Mouse (Mus musculus) common myeloid progenitor, adult 5-6 weeks (primary cell): ENCODE measurements around the gene Dnajc12. TPM values are rescaled to one million over a fixed set of nuclear protein-coding genes. Genes with fewer than 3 reads are reported as not detected.
"Not testable (repeated sequence)": the region's sequence is repeated elsewhere in the genome, so short reads cannot be mapped to it uniquely, and the experiment has no call there.

Experiments used
- ATAC-seq: replicated peaks from 2 replicates; pipeline ENCODE4 v1.8.0; 2016; ENCODE audit warnings: low read depth, mild to moderate bottlenecking, moderate TSS enrichment, inconsistent platforms; ENCODE audit not compliant: poor library complexity, severe bottlenecking
- total RNA-seq: library from RNA; stranded (forward); fragments of 200-1000, 187-1606 nt; gene quantifications from 2 replicates; pipeline ENCODE4 v1.2.3, GENCODE M21; 2017

Gene Dnajc12
- total RNA-seq, 1 experiment from 2014 or later, result 2.0 TPM

DNA sequence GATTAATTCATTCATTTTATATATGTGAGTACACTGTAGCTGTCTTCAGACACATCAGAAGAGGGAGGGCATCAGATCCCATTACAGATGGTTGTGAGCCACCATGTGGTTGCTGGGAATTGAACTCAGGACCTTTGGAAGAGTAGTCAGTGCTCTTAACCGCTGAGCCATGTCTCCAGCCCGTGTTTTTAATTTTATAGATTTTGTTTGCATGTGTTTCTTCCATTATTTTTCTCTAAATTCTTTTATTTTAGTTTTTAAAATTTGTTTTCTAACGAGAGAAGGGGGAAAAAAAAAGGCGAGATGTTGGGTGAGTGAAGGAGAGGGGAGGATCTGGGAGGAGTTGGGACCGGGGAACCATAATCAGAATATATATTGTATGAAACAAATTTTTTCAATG lies 3.7 kb downstream of the Dnajc12 start:
- ATAC-seq, result not testable (repeated sequence)

DNA sequence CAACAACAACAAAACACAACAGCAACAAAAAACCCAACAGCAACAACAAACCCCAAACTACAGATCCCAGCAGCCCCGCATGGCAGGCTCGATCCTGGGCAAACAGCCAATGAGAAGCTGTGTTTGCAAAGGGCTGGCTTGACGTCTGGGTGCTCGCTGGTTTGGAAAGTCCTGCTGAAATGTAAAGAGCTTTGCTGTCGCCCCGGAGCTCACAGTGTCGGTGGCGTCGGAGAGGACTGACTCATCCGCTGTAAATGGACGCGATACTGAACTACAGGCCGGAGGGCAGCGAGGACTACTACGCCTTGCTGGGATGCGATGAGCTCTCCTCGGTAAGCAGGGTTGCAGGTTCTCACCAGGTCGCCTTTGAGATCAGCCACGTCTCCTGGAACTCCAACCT lies 4.2 kb downstream of the Dnajc12 start:
- ATAC-seq, result peak; percentile 76

DNA sequence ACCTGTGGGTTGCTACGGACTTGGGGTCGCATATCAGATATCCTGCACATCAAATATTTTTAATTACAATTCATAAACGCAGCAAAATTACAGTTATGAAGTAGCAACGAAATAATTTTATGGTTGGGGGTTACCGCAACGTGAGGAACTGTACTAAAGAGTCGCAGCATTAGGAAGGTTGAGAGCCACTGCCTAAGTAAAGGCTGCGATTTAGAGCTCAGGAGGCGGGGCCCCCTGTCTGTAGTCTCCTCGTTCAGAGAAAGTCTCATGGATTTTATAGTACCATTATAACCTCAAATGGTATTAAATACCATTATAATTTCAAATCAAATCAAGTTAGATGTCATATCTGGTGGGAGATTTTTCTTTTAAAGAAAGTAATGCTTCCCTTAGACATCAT lies 4.7 kb downstream of the Dnajc12 start:
- no peak for ATAC-seq

DNA sequence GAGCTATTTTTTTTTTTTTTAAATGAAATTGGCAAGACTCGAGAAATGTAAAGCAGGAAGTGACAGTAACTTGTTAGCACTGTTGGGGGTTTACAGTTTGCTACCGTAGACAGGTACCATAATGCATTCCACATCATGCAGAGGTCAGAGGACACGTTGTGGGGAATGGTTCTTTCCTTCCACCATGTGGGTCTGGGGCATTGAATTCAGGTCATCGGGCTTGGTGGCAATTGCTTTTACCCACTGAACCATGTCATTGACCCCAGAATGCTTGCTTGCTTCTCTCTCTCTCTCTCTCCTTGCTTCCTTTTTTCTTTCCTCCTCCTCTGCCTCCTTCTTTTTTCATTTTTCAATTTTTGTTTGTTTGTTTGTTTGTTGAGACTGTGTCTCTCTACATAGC lies 6.7 kb downstream of the Dnajc12 start:
- no peak for ATAC-seq

DNA sequence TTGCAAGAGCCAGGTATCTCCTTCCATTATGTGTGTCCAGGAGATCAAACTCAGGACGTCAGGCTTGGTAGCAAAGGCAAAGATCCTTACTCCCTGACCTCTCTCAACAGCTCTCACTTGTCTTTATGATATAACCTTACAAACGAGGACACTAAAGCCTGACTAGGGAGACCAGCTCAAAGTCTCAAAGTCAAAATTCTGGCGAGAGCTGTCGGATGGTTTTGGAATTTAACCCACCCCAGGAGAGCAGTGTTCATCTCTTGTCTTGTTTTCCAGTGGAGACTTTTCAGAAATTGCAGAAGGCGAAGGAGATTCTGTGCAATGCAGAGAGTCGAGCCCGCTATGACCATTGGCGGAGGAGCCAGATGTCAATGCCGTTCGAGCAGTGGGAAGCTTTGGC lies 14.7 kb downstream of the Dnajc12 start:
- ATAC-seq, result no peak

DNA sequence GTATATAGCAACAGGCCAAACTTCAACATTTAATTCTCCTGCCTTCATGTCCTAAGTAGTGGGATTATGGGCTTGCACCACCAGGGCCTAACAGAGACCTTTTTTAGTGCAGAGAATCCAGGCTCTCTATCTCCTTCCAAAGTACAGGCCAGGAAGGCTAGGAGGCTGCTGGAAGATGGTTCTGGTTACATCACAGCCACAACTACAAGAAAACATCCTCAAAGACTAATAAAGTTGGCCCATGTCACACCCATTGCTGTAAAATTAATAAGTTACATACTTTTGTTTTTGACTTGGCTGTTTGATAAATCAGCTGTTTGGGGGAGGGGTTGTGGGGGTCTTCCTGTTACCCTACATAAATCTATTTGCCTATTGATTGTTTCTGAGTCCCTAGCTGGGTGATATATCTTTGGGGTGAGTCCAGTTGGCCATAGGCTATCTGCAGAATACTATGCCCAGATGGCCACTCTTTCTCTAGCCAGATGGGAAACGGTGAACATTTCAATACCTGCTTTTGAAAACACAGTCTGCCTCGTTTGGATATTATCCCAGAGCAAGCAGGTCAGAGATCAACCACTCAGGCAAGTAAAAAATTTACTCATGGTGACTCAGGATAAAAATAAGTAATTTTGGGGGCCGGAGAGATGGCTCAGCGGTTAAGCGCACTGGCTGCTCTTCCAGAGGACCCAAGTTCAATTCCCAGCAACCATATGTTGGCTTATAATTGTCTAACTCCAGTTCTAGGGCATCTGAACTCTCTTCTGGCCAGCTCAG lies 20.7 kb downstream of the Dnajc12 start:
- ATAC-seq, result no peak

DNA sequence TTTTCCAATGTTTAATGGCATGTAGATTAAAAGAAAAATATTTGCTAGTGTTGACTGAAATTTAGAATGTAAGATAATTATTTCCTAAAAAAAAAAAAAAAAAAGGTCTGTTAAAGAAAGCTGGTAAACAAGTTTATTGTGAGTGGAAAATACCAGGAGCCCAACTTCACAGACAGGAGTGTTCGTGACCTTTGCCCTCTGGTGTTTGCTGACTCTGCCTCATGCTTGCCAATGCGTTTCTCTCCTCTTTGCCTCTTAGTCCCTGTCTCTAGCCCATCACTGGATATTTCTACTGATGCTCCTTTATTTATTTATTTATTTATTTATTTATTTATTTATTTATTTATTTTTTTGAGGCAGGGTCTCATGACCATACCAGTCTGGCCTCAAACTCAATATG lies 21.4 kb downstream of the Dnajc12 start:
- ATAC-seq, result no peak

DNA sequence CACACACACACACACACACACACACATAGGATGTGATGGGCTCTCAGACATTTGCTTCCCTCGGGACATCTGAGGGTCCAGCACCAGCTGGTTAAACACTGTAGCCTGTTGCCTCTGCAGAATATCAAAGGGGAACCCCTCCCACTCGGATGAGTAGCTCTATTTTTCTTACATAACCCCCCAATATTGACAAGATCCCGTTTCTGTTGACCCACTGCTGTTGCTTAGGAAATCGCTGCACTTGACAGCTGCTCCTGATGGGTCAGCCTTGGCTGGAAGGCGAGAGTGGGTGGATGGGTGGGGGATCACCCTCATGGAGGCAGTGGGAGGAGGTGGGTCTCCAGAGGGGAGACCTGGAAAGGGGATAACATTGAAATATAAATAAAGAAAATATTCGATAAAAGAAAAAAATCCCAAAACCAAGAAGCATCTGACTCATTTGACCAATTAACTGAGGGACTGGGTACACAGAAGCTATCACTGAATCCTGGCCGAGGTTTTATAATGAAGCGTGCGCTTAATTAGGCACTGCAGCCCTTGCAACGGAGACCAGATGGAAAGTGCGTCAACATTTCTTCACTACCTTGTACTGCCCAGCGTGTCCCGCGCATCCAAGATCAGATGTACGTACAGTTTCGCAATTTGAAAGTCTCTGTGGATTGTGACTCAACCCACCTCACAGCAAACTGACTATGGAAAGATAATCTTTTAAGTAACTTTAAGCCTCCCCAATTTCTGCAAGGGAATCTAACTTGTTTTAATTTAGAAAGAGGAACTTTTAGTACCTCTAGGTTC lies 28.1 kb downstream of the Dnajc12 start:
- 0 out of 2 replicates have a peak, but pooled peaks have one; percentile 29 for ATAC-seq

DNA sequence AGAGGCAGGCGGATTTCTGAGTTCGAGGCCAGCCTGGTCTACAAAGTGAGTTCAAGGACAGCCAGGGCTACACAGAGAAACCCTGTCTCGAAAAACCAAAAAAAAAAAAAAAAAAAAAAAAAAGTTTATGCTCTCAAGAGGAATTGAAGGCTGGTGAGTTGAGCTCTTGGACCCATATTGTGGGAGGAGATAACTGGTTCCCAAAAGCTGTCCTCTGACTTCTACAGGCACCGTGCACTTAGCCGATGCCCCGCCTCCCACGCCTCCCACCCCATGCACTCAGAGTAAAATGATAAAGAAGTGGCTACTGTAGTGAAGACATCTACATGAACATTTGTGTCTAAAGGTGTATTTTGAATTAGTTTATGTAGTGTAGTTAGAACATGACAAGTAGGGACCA lies 29.4 kb downstream of the Dnajc12 start:
- not testable (repeated sequence) for ATAC-seq

DNA sequence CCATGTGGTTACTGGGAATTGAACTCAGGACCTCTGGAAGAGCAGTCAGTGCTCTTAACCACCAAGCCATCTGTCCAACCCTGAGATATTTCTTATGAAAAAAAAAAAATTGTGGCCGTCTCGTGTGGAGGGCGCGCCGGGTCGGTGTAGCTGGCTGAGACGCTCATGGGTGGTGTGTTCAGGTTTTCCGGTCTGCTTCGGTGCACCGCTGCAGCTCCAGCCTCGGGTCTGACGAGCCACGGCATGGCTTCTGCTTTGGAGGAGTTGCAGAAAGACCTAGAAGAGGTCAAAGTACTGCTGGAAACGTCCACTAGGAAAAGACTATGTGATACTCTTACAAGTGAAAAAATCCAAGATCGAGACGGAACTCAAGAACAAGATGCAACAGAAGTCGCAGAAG lies 30.5 kb downstream of the Dnajc12 start:
- ATAC-seq, result no peak

DNA sequence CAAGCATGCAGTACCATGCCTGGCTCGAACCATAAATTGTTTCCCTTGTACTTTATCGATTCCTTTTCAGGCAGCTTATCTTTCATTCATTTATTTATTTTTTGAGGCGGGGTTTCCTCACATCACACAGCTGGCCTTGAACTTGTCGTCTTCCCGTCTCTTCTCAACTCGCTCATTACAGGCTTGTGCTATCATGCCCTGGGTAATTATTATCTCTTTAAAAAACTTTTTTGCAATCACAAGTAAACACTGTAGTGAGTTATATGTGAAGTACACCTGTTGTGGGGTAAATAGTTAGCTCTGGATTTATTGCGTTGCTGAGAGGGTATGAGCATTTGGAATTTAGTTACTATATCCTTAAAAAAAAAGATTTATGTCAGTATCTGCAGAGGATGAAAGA lies 33.0 kb downstream of the Dnajc12 start:
- no peak for ATAC-seq

DNA sequence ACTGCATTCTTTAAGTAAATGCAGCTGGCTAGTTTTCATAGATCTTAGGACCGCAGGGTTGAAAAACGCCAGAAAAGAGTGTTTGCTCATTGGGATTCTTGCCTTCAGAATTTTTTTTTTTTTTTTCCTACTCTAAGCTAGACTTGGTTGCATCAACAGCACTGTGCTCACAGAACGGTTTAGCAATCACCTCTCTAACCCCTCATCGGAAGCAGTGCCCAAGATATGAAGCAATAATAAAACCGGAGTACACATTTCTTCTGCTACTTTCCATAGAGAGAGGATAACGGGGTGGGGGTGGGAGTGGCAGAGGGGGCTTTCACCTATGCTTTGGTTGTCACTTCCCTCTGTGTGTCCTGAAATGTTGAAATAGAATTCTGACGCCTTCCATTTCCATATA lies 33.6 kb downstream of the Dnajc12 start:
- ATAC-seq, result peak; percentile 76

DNA sequence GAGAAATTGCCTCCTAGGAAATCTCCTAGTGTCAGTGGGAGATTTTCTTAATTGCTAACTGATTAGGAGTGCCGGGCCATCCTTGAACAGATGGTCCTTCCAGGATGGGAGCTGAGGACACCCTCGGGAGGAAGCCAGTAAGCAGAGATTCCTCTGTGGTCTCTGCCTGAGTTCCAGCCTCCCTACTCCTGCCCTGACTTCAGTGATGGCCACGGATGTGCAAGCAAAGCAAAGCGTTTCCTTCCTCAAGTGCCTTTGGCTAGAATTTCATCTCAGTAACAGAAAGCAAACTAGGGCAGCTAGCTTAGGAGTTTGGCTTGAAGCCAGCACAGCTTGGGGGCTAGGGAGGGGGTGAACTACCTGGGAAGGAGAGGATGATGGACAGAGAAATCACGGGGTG lies 34.8 kb downstream of the Dnajc12 start:
- no peak for ATAC-seq

DNA sequence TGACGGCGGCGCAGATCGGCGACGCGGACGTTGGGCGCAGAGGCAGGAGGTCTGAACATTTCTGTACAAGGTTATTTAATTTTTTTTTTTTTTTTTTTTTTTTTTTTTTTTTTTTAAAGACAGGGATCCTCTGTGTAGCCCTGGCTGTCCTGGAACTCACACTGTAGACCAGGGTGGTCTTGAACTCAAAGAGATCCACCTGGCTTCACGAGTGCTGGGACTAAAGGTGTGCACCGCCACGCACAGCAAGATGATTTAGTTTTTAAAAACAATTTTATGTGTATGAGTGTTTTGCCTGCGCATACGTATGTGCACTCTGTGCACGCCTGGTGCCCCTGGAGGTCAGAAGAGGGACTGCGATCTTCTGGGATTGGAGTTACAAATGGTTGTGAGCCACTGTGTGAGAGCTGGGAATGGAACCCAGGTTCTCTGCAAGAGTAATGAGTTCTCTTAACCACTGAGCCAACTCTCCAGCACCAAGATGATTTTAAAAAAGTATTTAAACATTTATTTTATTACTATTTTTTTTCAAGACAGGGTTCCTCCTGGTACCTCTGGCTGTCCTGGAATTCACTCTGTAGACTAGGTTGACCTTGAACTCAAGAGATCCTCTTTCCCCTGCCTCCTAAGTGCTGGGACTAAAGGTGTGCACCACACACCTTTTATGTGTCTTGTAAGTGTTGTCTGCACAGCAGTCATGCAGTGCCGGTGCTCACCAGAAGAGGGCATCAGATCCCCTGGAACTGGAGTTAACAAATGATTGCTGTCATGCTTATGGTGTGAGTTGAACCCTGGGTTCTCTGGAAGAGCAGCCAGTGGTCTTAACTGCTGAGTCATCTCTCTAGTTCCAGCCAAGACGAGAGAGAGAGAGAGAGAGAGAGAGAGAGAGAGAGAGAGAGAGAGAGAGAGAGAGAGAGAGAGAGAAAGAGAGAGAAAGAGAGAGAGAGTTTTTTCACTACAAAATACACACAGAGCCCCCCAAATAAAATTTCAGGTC lies 39.8 kb downstream of the Dnajc12 start, which contains the start of gene Gm7075:
Gene Gm7075, minus strand, starts transcription at position 51 of the 997 bp plus-strand sequence.
- peak; percentile 73 for ATAC-seq

DNA sequence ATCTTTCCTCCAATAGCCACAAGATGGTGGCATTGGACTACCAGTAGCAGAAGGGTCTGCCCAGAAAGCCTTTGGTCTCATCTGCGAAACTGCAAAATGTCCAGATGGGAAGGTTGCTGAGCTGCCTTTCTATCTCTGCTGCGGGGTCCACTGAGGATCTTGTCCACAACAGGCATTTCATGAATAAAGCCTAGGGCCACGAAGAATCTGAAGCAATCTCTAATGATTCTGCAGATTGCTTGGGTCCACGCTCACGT lies 40.4 kb downstream of the Dnajc12 start:
- ATAC-seq, result no peak

DNA sequence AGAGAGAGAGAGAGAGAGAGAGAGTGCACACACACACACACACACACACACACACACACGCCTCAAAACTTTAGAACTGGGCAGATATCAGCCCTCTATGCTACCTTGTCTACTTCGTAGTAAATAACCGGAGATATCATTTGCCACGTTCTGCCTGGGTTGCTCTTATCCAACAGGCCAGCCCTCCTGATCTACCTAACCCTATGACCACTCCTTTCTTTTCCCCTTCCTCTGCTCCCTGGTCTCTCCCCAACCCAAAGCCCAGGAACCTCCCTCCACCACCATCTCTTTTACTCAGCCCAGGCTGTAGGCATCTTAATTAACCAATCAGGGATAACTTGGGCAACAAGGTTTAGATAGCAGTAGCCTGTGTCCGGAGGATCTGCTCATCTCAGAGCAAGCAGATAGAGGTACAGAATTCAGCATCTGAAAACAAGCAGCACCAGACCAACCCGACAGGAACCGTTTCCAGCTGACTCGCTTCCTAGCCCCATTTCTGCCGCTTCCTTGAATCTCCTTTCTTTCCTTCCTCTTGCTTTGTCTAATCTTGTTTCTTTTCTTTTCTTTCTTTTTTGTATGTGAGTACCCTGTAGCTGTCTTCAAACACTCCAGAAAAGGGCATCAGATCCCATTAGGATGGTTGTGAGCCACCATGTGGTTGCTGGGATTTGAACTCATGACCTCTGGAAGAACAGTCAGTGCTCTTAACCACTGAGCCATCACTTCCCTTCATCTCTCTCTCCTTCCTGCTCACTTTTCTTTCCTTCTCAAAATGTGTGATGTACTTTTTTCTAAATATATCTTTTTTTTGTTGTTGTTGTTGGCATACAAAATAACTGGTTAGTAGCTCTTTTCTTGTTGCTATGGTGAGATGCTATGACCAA lies 41.6 kb downstream of the Dnajc12 start:
- ATAC-seq, result 0 out of 2 replicates have a peak, but pooled peaks have one; percentile 20

DNA sequence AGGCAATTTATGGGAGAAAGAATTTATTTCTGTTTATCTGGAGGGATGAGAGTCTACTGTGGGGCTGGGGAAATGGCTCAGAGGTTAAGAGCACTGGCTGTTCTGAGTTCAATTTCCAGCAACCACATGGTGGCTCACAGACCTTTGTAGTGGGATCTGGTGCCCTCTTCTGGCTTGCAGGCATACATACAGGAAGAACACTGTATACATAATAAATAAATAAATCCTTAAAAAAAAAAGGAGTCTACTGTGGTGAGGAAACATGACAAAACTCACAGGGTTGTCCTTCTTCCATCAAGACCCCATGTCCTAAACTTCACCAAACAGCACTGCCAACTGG lies 42.2 kb downstream of the Dnajc12 start:
- no peak for ATAC-seq

DNA sequence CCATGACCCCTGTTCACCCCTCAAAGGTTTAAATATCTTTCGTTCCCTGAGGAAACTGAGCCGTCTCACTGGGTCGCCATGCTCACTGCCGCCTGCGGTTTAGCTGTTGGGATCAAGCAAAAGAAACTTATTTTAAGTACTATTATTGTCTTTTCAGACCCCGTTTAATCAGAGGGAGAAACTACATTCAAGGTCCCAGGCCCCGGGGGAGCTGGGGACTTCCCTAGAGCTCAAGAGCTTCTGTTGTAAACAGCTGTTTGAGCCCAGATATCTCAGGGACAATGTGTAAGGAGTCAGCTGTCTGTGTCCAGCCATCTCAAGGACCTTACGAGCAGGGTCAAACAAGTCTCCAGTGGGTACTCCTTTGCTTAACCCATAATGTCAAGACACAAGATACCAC lies 44.9 kb downstream of the Dnajc12 start:
- ATAC-seq, result no peak

DNA sequence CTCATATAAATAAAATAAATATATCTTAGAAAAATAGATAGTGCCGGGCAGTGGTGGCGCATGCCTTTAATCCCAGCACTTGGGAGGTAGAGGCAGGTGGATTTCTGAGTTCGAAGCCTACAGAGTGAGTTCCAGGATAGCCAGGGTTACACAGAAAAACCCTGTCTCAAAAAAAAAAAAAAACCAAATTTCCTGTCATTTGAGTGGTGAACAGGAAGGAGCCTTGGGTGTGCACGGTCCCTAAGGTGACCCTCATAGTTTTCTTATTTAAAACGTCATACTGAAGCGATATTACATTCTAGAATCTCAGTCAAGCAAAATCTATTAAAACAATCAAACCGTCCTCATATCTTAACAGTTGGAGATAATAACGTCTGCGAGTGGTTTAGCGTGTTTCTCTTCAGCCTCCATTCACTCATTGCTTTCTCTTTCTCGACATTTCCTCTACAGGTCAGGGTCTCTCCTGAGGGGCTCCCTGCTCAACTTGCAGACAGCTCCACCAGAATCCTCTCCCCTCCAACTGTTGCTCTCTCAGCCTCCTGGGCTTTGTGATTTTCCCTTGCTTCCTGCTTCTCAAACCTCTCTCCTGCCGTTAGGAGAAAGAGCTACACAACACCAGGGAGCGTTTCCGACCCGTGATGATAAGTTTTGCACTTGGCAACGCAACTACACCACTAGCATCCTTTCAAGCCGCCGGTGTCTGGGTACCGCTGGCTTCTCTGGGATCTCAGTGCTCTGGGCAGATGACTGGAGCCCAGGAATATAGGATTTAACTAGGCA lies 46.2 kb downstream of the Dnajc12 start:
- ATAC-seq, result peak; percentile 31
